Mouse (Mus musculus) MEL (cell line): ENCODE results near the gene Nup54.

Experiments used
- ELF1 ChIP-seq: IDR thresholded peaks from 2 replicates; pipeline ENCODE4 v1.6.1; 2014; ENCODE audit warnings: low read depth, mild to moderate bottlenecking, inconsistent platforms, low read length, improper control_type of control experiment, moderate library complexity
- POLR2A ChIP-seq, 2 experiments: IDR thresholded peaks; 2 replicates each; pipeline ENCODE4 v1.6.1; 2011 to 2012; ENCODE audit warnings: low read length in 2 of 2, mild to moderate bottlenecking in 2 of 2, control low read depth in 1 of 2, improper control_type of control experiment in 1 of 2, low read depth in 1 of 2, moderate library complexity in 1 of 2; ENCODE audit not compliant: control insufficient read depth in 1 of 2, insufficient read depth in 1 of 2, poor library complexity in 1 of 2

DNA sequence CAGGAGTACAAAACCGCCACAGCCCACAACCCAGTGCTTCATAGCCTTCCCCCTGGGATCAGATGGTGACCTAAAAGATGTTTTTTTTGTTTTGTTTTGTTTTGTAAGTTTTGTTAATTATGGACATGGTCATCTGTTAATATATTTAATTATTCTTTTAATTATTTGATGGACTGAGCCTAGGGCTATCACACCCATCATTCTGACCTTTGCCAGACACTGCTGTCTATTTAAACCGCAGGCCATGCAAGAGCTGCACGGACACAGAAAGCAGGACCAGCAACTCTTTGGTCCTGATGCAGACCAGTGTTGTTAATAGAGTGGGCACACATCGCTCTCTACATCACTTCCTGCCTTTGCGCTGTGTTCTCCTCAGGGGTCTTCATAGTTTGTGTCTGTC lies 24.5 kb downstream of the Nup54 start:
- TF ChIP-seq POLR2A (IDR thresholded peaks at IDR 0.05; ENCODE audit: control insufficient read depth in 1 of 2, insufficient read depth in 1 of 2, low read depth in 1 of 2, low read length in 2 of 2, poor library complexity in 1 of 2) (no peak), ELF1 (no peak)
